Mouse (Mus musculus) testis, adult 2 months (tissue): ENCODE measurements around the gene Gm19426.

Experiments
- CTCF ChIP-seq: fragments of 200-500 bp; IDR thresholded peaks from 2 replicates; pipeline ENCODE4 v1.5.1; 2012; ENCODE audit warnings: low read depth, mild to moderate bottlenecking, inconsistent platforms, low read length, moderate library complexity; ENCODE audit not compliant: control insufficient read depth, insufficient read depth, insufficient replicate concordance
- POLR2A ChIP-seq: fragments of 200-500 bp; IDR thresholded peaks from 2 replicates; pipeline ENCODE4 v1.6.1; 2012; ENCODE audit warnings: low read depth, mild to moderate bottlenecking, inconsistent platforms, low read length, moderate library complexity; ENCODE audit not compliant: control insufficient read depth

GRCm38 (mm10) chr2:84744126-84744525, 671 bp upstream of the Gm19426 start:
- TF ChIP-seq POLR2A = no peak
- TF ChIP-seq CTCF = no peak
